Mouse (Mus musculus) embryo, embryonic 11.5 days (tissue): ENCODE data around the gene Arl16.
"Not testable (repeated sequence)": the region's sequence is repeated elsewhere in the genome, so short reads cannot be mapped to it uniquely, and the experiment has no call there.

ENCODE experiments used
- DNase-seq: peaks from one replicate; pipeline ENCODE4 v3.0.0-alpha.2; 2012; ENCODE audit warnings: low read depth, low spot score

The Arl16 gene

GRCm38 (mm10) chr11:120467051-120467735 is at the start of gene Arl16:
Arl16 (minus strand) TSS chr11:120467607.
- DNase-seq = peak; percentile 99

- DNase-seq = no peak
These were observed 49.7 kb upstream of the Arl16 start for GRCm38 (mm10) chr11:120517147-120517546.

- peak; percentile 72 for DNase-seq
These were observed 48.2 kb upstream of the Arl16 start for GRCm38 (mm10) chr11:120515611-120516010.

GRCm38 (mm10) chr11:120514262-120514661 is 46.9 kb upstream of the Arl16 start:
- DNase-seq = not testable (repeated sequence)

GRCm38 (mm10) chr11:120512790-120513453 is 45.5 kb upstream of the Arl16 start:
- no peak for DNase-seq

GRCm38 (mm10) chr11:120510375-120511030 is 43.1 kb upstream of the Arl16 start:
- DNase-seq = no peak

- DNase-seq = no peak
These were observed 42.5 kb upstream of the Arl16 start for GRCm38 (mm10) chr11:120509940-120510339.

GRCm38 (mm10) chr11:120508290-120508870 is 41.0 kb upstream of the Arl16 start:
- DNase-seq = no peak

- no peak for DNase-seq
These were observed 40.3 kb upstream of the Arl16 start for GRCm38 (mm10) chr11:120507611-120508289.

- no peak for DNase-seq
These were observed 39.5 kb upstream of the Arl16 start for GRCm38 (mm10) chr11:120506899-120507298.

- DNase-seq = no peak
These were observed 38.3 kb upstream of the Arl16 start for GRCm38 (mm10) chr11:120505661-120506060.

GRCm38 (mm10) chr11:120501701-120502100 is 34.3 kb upstream of the Arl16 start:
- no peak for DNase-seq

GRCm38 (mm10) chr11:120501018-120501417 is 33.6 kb upstream of the Arl16 start:
- DNase-seq = no peak

- no peak for DNase-seq
These were observed 33.0 kb upstream of the Arl16 start for GRCm38 (mm10) chr11:120500357-120500756.

GRCm38 (mm10) chr11:120499894-120500293 is 32.5 kb upstream of the Arl16 start:
- DNase-seq = no peak

- no peak for DNase-seq
These were observed 31.5 kb upstream of the Arl16 start for GRCm38 (mm10) chr11:120498891-120499290.

GRCm38 (mm10) chr11:120498226-120498625 is 30.8 kb upstream of the Arl16 start:
- no peak for DNase-seq

- DNase-seq = no peak
These were observed 30.0 kb upstream of the Arl16 start for GRCm38 (mm10) chr11:120497436-120497835.

GRCm38 (mm10) chr11:120493911-120494310 is 26.5 kb upstream of the Arl16 start:
- no peak for DNase-seq

- no peak for DNase-seq
These were observed 25.9 kb upstream of the Arl16 start for GRCm38 (mm10) chr11:120493351-120493750.

- no peak for DNase-seq
These were observed 25.4 kb upstream of the Arl16 start for GRCm38 (mm10) chr11:120492878-120493203.
